Mouse (Mus musculus): ENCODE results near the gene Fer.

- TF ChIP-seq CTCF (conservative IDR thresholded peaks at IDR 0.05; ENCODE audit: insufficient read depth, insufficient read length, low read depth, low read length): no peak
- no peak for TF ChIP-seq POLR2A (IDR thresholded peaks at IDR 0.05; ENCODE audit: low read depth, low read length)
Measured at GRCm38 (mm10) chr17:63824141-63824540, 38.7 kb upstream of the Fer start.

Measured in kidney, adult 2 months (tissue).